Mouse (Mus musculus) MEL (cell line): ENCODE measurements at regions not wholly inside any gene's neighbourhood (a gene's known extent, or its start where the extent isn't known, plus 50 kb on each side); places are given as distances from the start of the nearest gene placed in this dataset.

ENCODE experiments used
- BHLHE40 ChIP-seq: IDR thresholded peaks from 2 replicates; pipeline ENCODE4 v1.6.1; 2012; ENCODE audit warnings: low read depth, mild to moderate bottlenecking, inconsistent platforms, low read length, improper control_type of control experiment, borderline replicate concordance
- CTCF ChIP-seq, 3 experiments: IDR thresholded peaks in 2 of 3; conservative IDR thresholded peaks in 1 of 3; 2 replicates each; pipeline ENCODE4 v1.5.1; 2011 to 2012; ENCODE audit warnings: low read length in 3 of 3, low read depth in 2 of 3, mild to moderate bottlenecking in 2 of 3, improper control_type of control experiment in 1 of 3, inconsistent platforms in 1 of 3, mixed read lengths in 1 of 3, moderate library complexity in 1 of 3; ENCODE audit not compliant: control insufficient read depth in 1 of 3, insufficient read depth in 1 of 3, poor library complexity in 1 of 3, severe bottlenecking in 1 of 3
- EP300 ChIP-seq, 2 experiments: IDR thresholded peaks; 2 replicates each; pipeline ENCODE4 v1.6.1; 2011; ENCODE audit warnings: improper control_type of control experiment in 2 of 2, low read length in 2 of 2, low read depth in 1 of 2, mild to moderate bottlenecking in 1 of 2
- GATA1 ChIP-seq: IDR thresholded peaks from 2 replicates; pipeline ENCODE4 v1.6.1; 2011; ENCODE audit warnings: low read depth, low read length, improper control_type of control experiment
- NELFE ChIP-seq: IDR thresholded peaks from 2 replicates; pipeline ENCODE4 v1.6.1; 2011; ENCODE audit warnings: low read depth, low read length, improper control_type of control experiment
- POLR2A ChIP-seq, 2 experiments: IDR thresholded peaks; 2 replicates each; pipeline ENCODE4 v1.6.1; 2011 to 2012; ENCODE audit warnings: low read length in 2 of 2, mild to moderate bottlenecking in 2 of 2, control low read depth in 1 of 2, improper control_type of control experiment in 1 of 2, low read depth in 1 of 2, moderate library complexity in 1 of 2; ENCODE audit not compliant: control insufficient read depth in 1 of 2, insufficient read depth in 1 of 2, poor library complexity in 1 of 2

DNA sequence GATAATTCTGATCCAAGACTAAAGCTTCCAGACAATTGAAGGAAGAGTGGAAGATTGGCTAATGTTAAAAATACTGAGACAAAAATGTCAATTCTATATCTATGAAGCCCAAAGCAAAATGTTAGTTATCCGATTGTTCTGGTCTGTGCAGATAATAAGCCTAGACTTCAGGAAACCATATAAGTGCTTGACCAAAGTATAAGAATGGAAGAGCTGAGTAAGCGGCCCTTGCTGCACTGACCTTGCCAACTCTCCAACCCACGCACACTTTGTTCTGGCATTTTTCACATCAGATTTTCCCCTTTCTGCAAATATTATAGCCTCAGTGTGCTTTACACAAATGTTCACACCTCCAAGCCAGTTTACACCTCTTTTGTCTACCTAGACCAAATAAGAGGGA, 180.6 kb downstream of the Atp6ap1l start:
- no peak for TF ChIP-seq POLR2A (IDR thresholded peaks at IDR 0.05; ENCODE audit: control insufficient read depth in 1 of 2, insufficient read depth in 1 of 2, low read depth in 1 of 2, low read length in 2 of 2, poor library complexity in 1 of 2)
- TF ChIP-seq NELFE: no peak
- no peak for TF ChIP-seq EP300 (IDR thresholded peaks at IDR 0.05; ENCODE audit: low read depth in 1 of 2, low read length in 2 of 2)
- TF ChIP-seq GATA1: no peak
- TF ChIP-seq BHLHE40: no peak
- TF ChIP-seq CTCF (IDR thresholded peaks at IDR 0.05 in 2 of 3, conservative IDR thresholded peaks at IDR 0.05 in 1 of 3; ENCODE audit: control insufficient read depth in 1 of 3, insufficient read depth in 1 of 3, low read depth in 2 of 3, low read length in 3 of 3, poor library complexity in 1 of 3, severe bottlenecking in 1 of 3): no peak
